Comparison of ENCODE assay signal across 16 mouse cellular contexts in the genomic region with DNA sequence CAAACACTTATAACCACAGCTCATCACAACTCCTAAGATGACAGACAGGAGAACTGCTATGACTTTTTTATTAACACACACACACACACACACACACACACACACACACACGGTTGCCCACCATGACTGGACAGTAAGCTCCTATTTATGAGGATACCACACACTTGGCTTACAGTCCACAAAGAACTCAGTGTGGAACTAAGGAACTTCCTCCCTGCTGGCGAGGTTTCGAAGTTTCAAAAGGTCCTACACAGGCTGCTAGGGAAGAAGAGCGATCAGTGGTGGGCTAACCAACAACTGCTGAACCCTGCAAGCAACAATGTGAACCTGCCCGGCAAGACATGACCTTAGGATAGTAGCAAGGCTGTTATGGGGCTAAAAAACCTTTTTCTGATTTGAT.
"Had no signal": no experiment of that assay in that cellular context is flagged by ENCODE, and none has a peak within 500 bp of the region (broad histone marks: within the 10 kb centered on the region; RNA-seq: fewer than 3 reads in every experiment).

No protein-coding gene starts in this region.

- H3K4me3 ChIP-seq: layer of hippocampus, adult 2 months; lung, embryonic 15.5 days; midbrain, embryonic 10.5 days; midbrain, embryonic 13.5 days had no signal

- ATAC-seq: midbrain, embryonic 13.5 days; midbrain, embryonic 16.5 days had no signal

- DNase-seq: kidney, adult 18-20 months; kidney, postnatal 25 days; layer of hippocampus, adult 9-11 months; lung, adult 18-20 months; lung, postnatal 10 days; lung, postnatal 36 days; right cerebral cortex, postnatal 4 days; thymus, adult 18-20 months; thymus, postnatal 36 days had no signal

- H3K27ac ChIP-seq: kidney, postnatal 0 days; layer of hippocampus, adult 2 months; liver, embryonic 14.5 days; lung, embryonic 15.5 days; midbrain, embryonic 10.5 days; midbrain, embryonic 13.5 days had no signal

- H3K4me1 ChIP-seq: lung, embryonic 15.5 days; midbrain, embryonic 10.5 days; midbrain, embryonic 13.5 days had no signal
